Mouse (Mus musculus) neural tube, embryonic 14.5 days (tissue): ENCODE results near the gene Ptpn5. TPM values are rescaled to one million over a fixed set of nuclear protein-coding genes. Genes with fewer than 3 reads are reported as not detected.

Experiments
- microRNA-seq: library from miRNA; unstranded; fragments of <30 nt; microRNA quantifications from one replicate; pipeline ENCODE4, GENCODE M21; 2016
- polyA plus RNA-seq: library from polyadenylated mRNA; unstranded; fragments of >200 nt; fragmentation: Nextera tagmentation; extraction: Ambion mirVana; gene quantifications from 2 replicates; pipeline ENCODE4 v1.2.1, GENCODE M21; 2014

The Ptpn5 gene
- polyA plus RNA-seq, 1 experiment from 2014 or later: 182 TPM

Small RNA genes lying within 50 kb of the gene (microRNA-seq; reads per million reads assigned to microRNA genes)
- gene Mir7056: not detected

Other genes starting within 250 kb of the Ptpn5 start
- gene Tsg101, start 213.7 kb downstream of the Ptpn5 start, polyA plus RNA-seq: 384 and 385 TPM in 2 replicates
- 5.2 and 5.5 TPM in 2 replicates for gene Uevld, start 175.2 kb downstream of the Ptpn5 start, polyA plus RNA-seq
- not detected in 2 replicates for gene Gm9999, start 150.1 kb downstream of the Ptpn5 start, polyA plus RNA-seq
- 7.1 and 10.0 TPM in 2 replicates for gene Spty2d1, start 125.3 kb downstream of the Ptpn5 start, polyA plus RNA-seq
- gene Tmem86a, start 83.1 kb downstream of the Ptpn5 start, polyA plus RNA-seq: 15.4 and 19.3 TPM in 2 replicates
- gene Mrgpra6, start 71.2 kb upstream of the Ptpn5 start, polyA plus RNA-seq: not detected in 2 replicates
- not detected in 2 replicates for gene Mrgpra9, start 119.2 kb upstream of the Ptpn5 start, polyA plus RNA-seq
- not detected in 2 replicates for gene Mrgpra1, start 220.6 kb upstream of the Ptpn5 start, polyA plus RNA-seq